Mouse (Mus musculus) cerebellum, adult 2 months (tissue): ENCODE results near the gene Lrrc51. TPM values are rescaled to one million over a fixed set of nuclear protein-coding genes. Genes with fewer than 3 reads are reported as not detected.
"Not testable (repeated sequence)": the region's sequence is repeated elsewhere in the genome, so short reads cannot be mapped to it uniquely, and the experiment has no call there.

Experiments used
- DNase-seq, 2 experiments: peaks; one replicate each; pipeline ENCODE4 v3.0.0; 2021
- H3K27ac ChIP-seq: fragments of 200-500 bp; 2 replicates; pipeline ENCODE4 v1.5.1; 2012; ENCODE audit warnings: low read length, control low read depth, inconsistent platforms; ENCODE audit not compliant: insufficient read depth
- H3K27me3 ChIP-seq: fragments of 200-500 bp; 2 replicates; pipeline ENCODE4 v1.6.1; 2012; ENCODE audit warnings: inconsistent platforms, mild to moderate bottlenecking, low read length, moderate library complexity; ENCODE audit not compliant: control insufficient read depth, insufficient read depth
- H3K4me1 ChIP-seq: fragments of 200-500 bp; 2 replicates; pipeline ENCODE4 v1.6.1; 2011; ENCODE audit warnings: low read length; ENCODE audit not compliant: control insufficient read depth, insufficient read depth
- H3K4me3 ChIP-seq: fragments of 200-500 bp; replicated peaks from 2 replicates; pipeline ENCODE3; 2011; ENCODE audit warnings: mild to moderate bottlenecking, low read depth, low read length, control low read depth; ENCODE audit not compliant: insufficient read depth
- CTCF ChIP-seq: fragments of 200-500 bp; IDR thresholded peaks from 2 replicates; pipeline ENCODE4 v1.5.1; 2011; ENCODE audit warnings: low read depth, mild to moderate bottlenecking, control low read depth, low read length, moderate library complexity, borderline replicate concordance; ENCODE audit not compliant: insufficient read depth
- POLR2A ChIP-seq: fragments of 200-500 bp; IDR thresholded peaks from 2 replicates; pipeline ENCODE4 v1.6.1; 2011; ENCODE audit warnings: low read length, control low read depth, borderline replicate concordance; ENCODE audit not compliant: insufficient read depth
- WGBS: fragments of 180-500 bp; shearing (Covaris S2); methylation state at CpG from one replicate; pipeline ENCODE4 v1.1.7; 2018; 5-methylcytosine and 5-hydroxymethylcytosine counted together
- polyA plus RNA-seq: library from polyadenylated mRNA; depleted of rRNA; stranded (reverse); fragments of >200 nt; gene quantifications from 2 replicates; pipeline ENCODE4 v1.2.3, GENCODE M21; 2012

Lrrc51 gene
- polyA plus RNA-seq, 1 experiment: 10.2 TPM

DNA sequence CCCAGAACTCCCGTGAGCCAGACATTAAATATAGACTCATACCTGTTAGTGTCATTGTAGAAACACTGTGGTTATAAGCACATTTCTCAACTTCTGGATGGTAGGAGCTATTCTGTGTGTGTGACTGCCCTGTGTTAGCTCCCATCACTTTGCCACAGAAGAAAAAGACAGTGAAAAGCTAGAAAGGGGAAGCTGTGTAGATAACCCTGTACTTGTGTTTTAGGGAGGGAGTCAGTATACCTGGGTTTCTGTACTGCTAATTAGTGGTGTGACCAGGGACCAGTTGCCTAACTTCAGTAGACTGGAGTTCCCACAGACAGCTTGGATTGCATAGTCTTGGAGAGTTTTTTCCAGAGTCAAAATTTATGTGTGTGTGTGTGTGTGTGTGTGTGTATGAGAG is 22.8 kb upstream of the Lrrc51 start:
- Histone ChIP-seq H3K4me3 (no peak overlapping the region), H3K4me1 (peaks cover 9% of the 10 kb centered on the region), H3K27me3 (no peaks in the 10 kb centered on the region), H3K27ac (no peak overlapping the region)
- no peak for TF ChIP-seq CTCF
- TF ChIP-seq POLR2A: no peak
- WGBS: 32% methylated on average over 1 of the region's 1 CpGs
- no peak for DNase-seq

DNA sequence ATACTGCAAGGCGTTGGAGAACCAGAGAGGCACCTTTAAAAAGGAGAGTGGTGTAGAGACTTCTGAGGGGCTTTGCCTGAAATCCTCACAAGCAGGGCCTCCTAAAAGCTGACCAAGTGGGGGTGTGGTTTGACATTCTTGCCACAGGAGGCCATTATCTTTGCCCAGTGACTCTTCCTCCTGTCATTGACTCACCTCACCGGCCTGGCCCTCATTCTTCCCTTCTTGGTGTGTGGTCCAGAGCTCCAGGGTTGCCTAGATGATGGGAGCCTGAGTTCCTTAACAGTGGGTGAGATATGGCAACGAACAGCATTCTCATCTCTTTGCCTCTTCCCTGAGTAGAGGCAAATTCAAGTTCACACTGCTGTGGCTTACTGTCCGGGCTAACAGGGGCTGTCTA is 22.2 kb upstream of the Lrrc51 start:
- Histone ChIP-seq H3K4me3 (no peak overlapping the region), H3K27ac (peak overlapping the region; percentile 28; the same call in 1 of the 2 replicates), H3K4me1 (peaks cover 9% of the 10 kb centered on the region), H3K27me3 (no peaks in the 10 kb centered on the region)
- 39% methylated on average over 4 of the region's 4 CpGs for WGBS
- TF ChIP-seq CTCF (no peak), POLR2A (no peak)
- no peak for DNase-seq

- no peak overlapping the region for H3K27ac ChIP-seq
- H3K4me3 ChIP-seq: no peak overlapping the region
- no peaks in the 10 kb centered on the region for H3K27me3 ChIP-seq
- H3K4me1 ChIP-seq: peaks cover 9% of the 10 kb centered on the region
- 52% methylated on average over 2 of the region's 2 CpGs for WGBS
- DNase-seq: no peak
- TF ChIP-seq CTCF: no peak
- no peak for TF ChIP-seq POLR2A
Observed at GRCm38 (mm10) chr7:101955276-101955675, 21.6 kb upstream of the Lrrc51 start.

DNA sequence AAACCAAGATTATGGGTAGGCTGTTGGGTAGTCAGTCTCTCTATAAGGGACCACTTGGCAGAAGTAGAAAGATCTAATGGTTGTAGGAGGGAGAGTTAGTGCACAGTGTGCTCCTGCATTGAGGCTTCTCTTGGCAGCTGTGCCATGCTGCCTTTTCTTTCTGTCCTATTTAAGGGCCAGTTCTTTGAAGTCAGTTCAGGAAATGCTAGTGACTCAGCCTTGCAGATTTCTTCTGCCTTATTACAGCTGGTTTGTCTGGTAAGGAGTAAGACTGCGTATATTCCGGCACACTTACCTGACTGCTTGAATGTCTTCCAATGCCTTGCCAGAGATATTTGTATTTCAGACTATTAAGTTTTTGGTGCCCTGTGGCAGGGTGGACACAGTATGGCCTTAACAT is 20.5 kb upstream of the Lrrc51 start:
- DNase-seq: no peak
- H3K27ac ChIP-seq: no peak overlapping the region

GRCm38 (mm10) chr7:101952098-101952497 is 18.4 kb upstream of the Lrrc51 start:
- Histone ChIP-seq H3K4me1 (peaks cover 9% of the 10 kb centered on the region), H3K4me3 (no peak overlapping the region), H3K27me3 (no peaks in the 10 kb centered on the region), H3K27ac (no peak overlapping the region)
- no peak for DNase-seq
- 66% methylated on average over 2 of the region's 2 CpGs for WGBS
- TF ChIP-seq POLR2A (no peak), CTCF (no peak)

More for the DNA sequence above, 20.5 kb upstream of the Lrrc51 start:
- Histone ChIP-seq H3K4me3 (no peak overlapping the region), H3K4me1 (peaks cover 9% of the 10 kb centered on the region), H3K27me3 (no peaks in the 10 kb centered on the region)
- TF ChIP-seq CTCF: no peak
- WGBS: 79% methylated on average over 2 of the region's 2 CpGs

DNA sequence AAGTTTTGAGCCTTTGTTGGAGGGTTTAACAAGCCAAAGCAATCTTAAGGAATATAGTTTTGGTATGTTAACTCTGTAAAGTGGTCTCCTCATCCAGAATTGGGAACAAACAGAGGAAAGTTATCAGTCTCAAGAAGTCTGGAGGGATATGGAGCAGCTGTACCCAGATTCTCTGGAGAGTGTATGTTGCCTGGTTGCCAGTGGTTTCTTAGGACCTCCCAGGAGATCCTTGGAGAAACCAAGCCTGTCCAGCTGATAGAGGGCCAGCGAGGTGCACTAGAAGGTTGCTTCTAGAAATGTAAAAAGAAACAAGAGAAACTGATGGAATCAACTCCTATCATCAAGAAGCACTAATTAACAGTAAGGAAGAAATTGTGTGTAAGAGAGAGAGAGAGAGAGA is 18.0 kb upstream of the Lrrc51 start:
- 64% methylated on average over 1 of the region's 1 CpGs for WGBS

GRCm38 (mm10) chr7:101949008-101949407 is 15.3 kb upstream of the Lrrc51 start:
- H3K4me1 ChIP-seq, H3K27ac ChIP-seq, H3K27me3 ChIP-seq, DNase-seq, H3K4me3 ChIP-seq: not testable (repeated sequence)
- 92% methylated on average over 5 of the region's 5 CpGs for WGBS

More for the DNA sequence above, 18.0 kb upstream of the Lrrc51 start:
- no peak for DNase-seq
- Histone ChIP-seq H3K27me3 (no peaks in the 10 kb centered on the region), H3K27ac (no peak overlapping the region), H3K4me1 (peaks cover 9% of the 10 kb centered on the region), H3K4me3 (no peak overlapping the region)
- no peak for TF ChIP-seq POLR2A
- no peak for TF ChIP-seq CTCF

- no peak for DNase-seq
- H3K27ac ChIP-seq: no peak overlapping the region
- H3K27me3 ChIP-seq: no peaks in the 10 kb centered on the region
- 88% methylated on average over 4 of the region's 4 CpGs for WGBS
- H3K4me1 ChIP-seq: peaks cover 22% of the 10 kb centered on the region; the same call in 1 of the 2 replicates
- TF ChIP-seq POLR2A (no peak), CTCF (no peak)
- no peak overlapping the region for H3K4me3 ChIP-seq
Observed at GRCm38 (mm10) chr7:101939758-101940157, 6.1 kb upstream of the Lrrc51 start.

- Histone ChIP-seq H3K4me1 (peaks cover 22% of the 10 kb centered on the region; the same call in 1 of the 2 replicates), H3K27ac (peak overlapping the region; percentile 99), H3K4me3 (no peak overlapping the region), H3K27me3 (no peaks in the 10 kb centered on the region)
- DNase-seq: peak; percentile 41 to 54
- 19% methylated on average over 2 of the region's 2 CpGs for WGBS
- TF ChIP-seq POLR2A: no peak
- no peak for TF ChIP-seq CTCF
Observed at GRCm38 (mm10) chr7:101938348-101938747, 4.7 kb upstream of the Lrrc51 start.
